Mouse (Mus musculus) testis, adult 2 months (tissue): ENCODE data around the gene Slc1a7.

ENCODE experiments used
- CTCF ChIP-seq: fragments of 200-500 bp; IDR thresholded peaks from 2 replicates; pipeline ENCODE4 v1.5.1; 2012; ENCODE audit warnings: low read depth, mild to moderate bottlenecking, inconsistent platforms, low read length, moderate library complexity; ENCODE audit not compliant: control insufficient read depth, insufficient read depth, insufficient replicate concordance
- POLR2A ChIP-seq: fragments of 200-500 bp; IDR thresholded peaks from 2 replicates; pipeline ENCODE4 v1.6.1; 2012; ENCODE audit warnings: low read depth, mild to moderate bottlenecking, inconsistent platforms, low read length, moderate library complexity; ENCODE audit not compliant: control insufficient read depth

DNA sequence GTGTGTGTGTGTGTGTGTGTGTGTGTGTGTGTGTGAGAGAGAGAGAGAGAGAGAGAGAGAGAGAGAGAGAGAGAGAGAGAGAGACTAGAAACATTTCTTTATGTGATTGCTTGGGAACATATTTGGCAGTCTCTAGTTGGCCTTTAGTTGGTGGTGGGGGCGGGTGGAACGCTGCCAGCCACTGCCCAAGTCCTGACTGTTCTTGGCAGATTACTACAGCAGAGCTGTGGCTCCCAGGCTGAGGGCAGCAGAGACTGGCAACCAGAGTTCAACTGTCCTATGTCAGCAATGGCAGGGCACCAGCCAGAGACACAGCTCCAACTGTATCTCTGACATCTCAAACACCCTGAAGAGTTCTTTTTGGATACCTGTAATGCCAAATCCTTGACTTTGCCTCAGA is 24.0 kb upstream of the Slc1a7 start:
- no peak for TF ChIP-seq CTCF
- TF ChIP-seq POLR2A, result no peak
